Mouse (Mus musculus) testis, adult 2 months (tissue): ENCODE results near the gene Scg5.

Experiments
- CTCF ChIP-seq: fragments of 200-500 bp; IDR thresholded peaks from 2 replicates; pipeline ENCODE4 v1.5.1; 2012; ENCODE audit warnings: low read depth, mild to moderate bottlenecking, inconsistent platforms, low read length, moderate library complexity; ENCODE audit not compliant: control insufficient read depth, insufficient read depth, insufficient replicate concordance
- POLR2A ChIP-seq: fragments of 200-500 bp; IDR thresholded peaks from 2 replicates; pipeline ENCODE4 v1.6.1; 2012; ENCODE audit warnings: low read depth, mild to moderate bottlenecking, inconsistent platforms, low read length, moderate library complexity; ENCODE audit not compliant: control insufficient read depth

GRCm38 (mm10) chr2:113756924-113757524 lies 71.9 kb downstream of the Scg5 start:
- TF ChIP-seq CTCF (no peak), POLR2A (no peak)
